Mouse (Mus musculus) testis, adult 2 months (tissue): ENCODE results near the gene Mrpl52.

Experiments
- CTCF ChIP-seq: fragments of 200-500 bp; IDR thresholded peaks from 2 replicates; pipeline ENCODE4 v1.5.1; 2012; ENCODE audit warnings: low read depth, mild to moderate bottlenecking, inconsistent platforms, low read length, moderate library complexity; ENCODE audit not compliant: control insufficient read depth, insufficient read depth, insufficient replicate concordance
- POLR2A ChIP-seq: fragments of 200-500 bp; IDR thresholded peaks from 2 replicates; pipeline ENCODE4 v1.6.1; 2012; ENCODE audit warnings: low read depth, mild to moderate bottlenecking, inconsistent platforms, low read length, moderate library complexity; ENCODE audit not compliant: control insufficient read depth

DNA sequence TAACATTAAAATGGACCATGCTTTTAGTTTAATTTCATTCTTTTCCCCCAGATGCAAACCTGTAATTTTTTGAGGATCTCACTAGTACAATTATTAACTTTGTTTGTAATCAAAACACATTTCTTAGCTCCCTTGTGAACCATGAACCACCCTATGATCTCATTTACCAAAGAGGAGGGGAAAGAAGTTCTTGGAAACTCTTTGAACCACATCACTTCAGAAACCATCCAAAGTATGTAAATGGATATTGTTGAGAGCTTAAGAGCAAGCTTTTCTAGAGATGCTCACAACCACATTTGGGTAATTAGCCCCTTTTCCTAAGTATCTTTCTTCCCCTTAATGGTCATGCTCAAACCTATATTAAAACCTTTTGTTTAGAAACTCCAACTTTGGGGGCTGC lies 32.4 kb upstream of the Mrpl52 start:
- TF ChIP-seq POLR2A (no peak), CTCF (no peak)
